Comparison of ENCODE assay signal across 8 mouse cellular contexts in the genomic region with DNA sequence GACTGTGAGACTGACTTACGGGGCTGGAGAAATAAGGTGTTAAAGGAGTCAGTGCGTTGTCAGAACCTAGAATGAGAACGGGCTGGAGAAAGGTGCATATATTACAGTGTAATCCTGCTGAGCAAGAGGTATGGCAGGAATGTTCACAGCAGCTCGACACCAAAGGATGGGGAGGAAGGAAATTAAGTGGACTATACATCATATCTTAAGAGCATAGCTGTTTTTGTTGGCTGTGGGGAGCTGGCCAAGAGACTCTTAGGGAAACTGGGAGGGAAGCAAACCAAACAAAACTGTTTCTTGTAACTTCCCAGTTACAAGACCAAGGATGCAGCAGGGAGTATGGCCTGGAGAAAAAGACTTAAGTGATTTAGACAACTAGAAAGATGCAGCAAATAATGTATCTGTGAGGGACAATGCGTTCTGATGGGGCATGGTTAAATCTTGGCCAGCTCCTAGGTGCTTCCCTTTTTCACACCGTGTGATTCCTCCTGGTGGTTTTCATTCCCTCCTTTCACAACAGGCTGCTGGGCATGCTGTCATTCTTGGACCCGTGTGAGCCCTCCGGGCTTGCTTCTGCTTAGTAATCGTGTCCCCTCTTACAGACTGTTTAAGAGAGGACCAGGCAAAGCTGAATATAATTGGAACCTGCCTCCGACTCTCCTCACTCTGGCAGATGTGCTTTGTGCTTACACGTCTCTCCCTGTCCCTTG. TPM values are rescaled to one million over a fixed set of nuclear protein-coding genes. Genes with fewer than 3 reads are reported as not detected.
DNase-seq lines count a peak whose midpoint lies in the region; ATAC-seq and TF ChIP-seq lines count a peak whose summit lies in the region.

No protein-coding gene starts in this region.

- peak overlapping the region; percentile 18; the same call in 1 of the 2 replicates for H3K4me2 ChIP-seq in forebrain, embryonic 11.5 days (ENCODE audit: low read depth, low read length, severe bottlenecking)
- peak overlapping the region; percentile 59 for H3K4me2 ChIP-seq in heart, embryonic 11.5 days
- peak overlapping the region; percentile 39 for H3K4me2 ChIP-seq in liver, embryonic 14.5 days (ENCODE audit: low read depth)

- 66% methylated on average over 11 of the region's 11 CpGs for WGBS in forebrain, embryonic 11.5 days
- WGBS in forebrain, embryonic 10.5 days = 70% methylated on average over 11 of the region's 11 CpGs
- 36% methylated on average over 11 of the region's 11 CpGs for WGBS in heart, embryonic 11.5 days (ENCODE audit: insufficient replicate concordance)
- 49% methylated on average over 11 of the region's 11 CpGs for WGBS in liver, embryonic 14.5 days (ENCODE audit: insufficient replicate concordance)

- H3K9ac ChIP-seq in forebrain, embryonic 11.5 days (ENCODE audit: low read length) = no peak overlapping the region
- peak overlapping the region; percentile 59; the same call in 1 of the 2 replicates for H3K9ac ChIP-seq in heart, embryonic 11.5 days (ENCODE audit: low read depth, low read length)
- no peak overlapping the region for H3K9ac ChIP-seq in liver, embryonic 14.5 days (replicated peaks)

- no peaks in the 10 kb centered on the region for H3K27me3 ChIP-seq in forebrain, embryonic 11.5 days (ENCODE audit: control insufficient read depth, insufficient read depth, low read length)
- no peaks in the 10 kb centered on the region for H3K27me3 ChIP-seq in forebrain, embryonic 10.5 days (ENCODE audit: poor library complexity, severe bottlenecking)
- H3K27me3 ChIP-seq in heart, embryonic 11.5 days (ENCODE audit: control insufficient read depth, insufficient read depth, low read length) = no peaks in the 10 kb centered on the region
- no peaks in the 10 kb centered on the region for H3K27me3 ChIP-seq in liver, embryonic 14.5 days (ENCODE audit: control insufficient read depth, insufficient read depth, low read length)

- H3K9me3 ChIP-seq in forebrain, embryonic 11.5 days (ENCODE audit: control insufficient read depth, low read length) = no peaks in the 10 kb centered on the region
- H3K9me3 ChIP-seq in forebrain, embryonic 10.5 days = no peaks in the 10 kb centered on the region
- H3K9me3 ChIP-seq in heart, embryonic 11.5 days (replicated peaks; ENCODE audit: control insufficient read depth, low read length) = no peaks in the 10 kb centered on the region
- no peaks in the 10 kb centered on the region for H3K9me3 ChIP-seq in liver, embryonic 14.5 days (ENCODE audit: control insufficient read depth, low read length)

- no peak for ATAC-seq in forebrain, embryonic 11.5 days (replicated peaks; ENCODE audit: low FRiP score)
- no peak for ATAC-seq in heart, embryonic 11.5 days (replicated peaks; ENCODE audit: insufficient number of reproducible peaks, low FRiP score, low TSS enrichment)
- no peak for ATAC-seq in liver, embryonic 14.5 days (ENCODE audit: insufficient read depth)
- ATAC-seq in inflammation-experienced regulatory T-cells, adult 6 months = no peak

- no peaks in the 10 kb centered on the region for H3K36me3 ChIP-seq in forebrain, embryonic 11.5 days (ENCODE audit: control insufficient read depth, insufficient read depth, low read length)
- H3K36me3 ChIP-seq in forebrain, embryonic 10.5 days (replicated peaks) = no peaks in the 10 kb centered on the region
- H3K36me3 ChIP-seq in heart, embryonic 11.5 days (ENCODE audit: control insufficient read depth, insufficient read depth, low read length) = no peaks in the 10 kb centered on the region
- no peaks in the 10 kb centered on the region for H3K36me3 ChIP-seq in liver, embryonic 14.5 days (replicated peaks; ENCODE audit: control insufficient read depth, insufficient read depth, low read depth)

- no peak overlapping the region for H3K4me3 ChIP-seq in forebrain, embryonic 11.5 days (ENCODE audit: low read depth, low read length)
- no peak overlapping the region for H3K4me3 ChIP-seq in forebrain, embryonic 10.5 days
- peak overlapping the region; percentile 9; the same call in 1 of the 2 replicates for H3K4me3 ChIP-seq in heart, embryonic 11.5 days (ENCODE audit: low read depth, low read length)
- no peak overlapping the region for H3K4me3 ChIP-seq in liver, embryonic 14.5 days (ENCODE audit: insufficient read depth in 1 of 2, low read depth in 2 of 2, low read length in 2 of 2)

- no peak for TF ChIP-seq CTCF in liver, embryonic 14.5 days (IDR thresholded peaks at IDR 0.05; ENCODE audit: low read depth)

- no peak for TF ChIP-seq EP300 in liver, embryonic 14.5 days (IDR thresholded peaks at IDR 0.05; ENCODE audit: low read depth)

- no peak overlapping the region for H3K27ac ChIP-seq in forebrain, embryonic 11.5 days (ENCODE audit: low read depth, low read length)
- no peak overlapping the region for H3K27ac ChIP-seq in forebrain, embryonic 10.5 days
- peak overlapping the region; percentile 4; the same call in 1 of the 2 replicates for H3K27ac ChIP-seq in heart, embryonic 11.5 days (ENCODE audit: low read depth, low read length)
- H3K27ac ChIP-seq in liver, embryonic 14.5 days = no peak overlapping the region

- no peak for DNase-seq in forebrain, embryonic 11.5 days (ENCODE audit: low spot score)
- DNase-seq in forebrain, embryonic 10.5 days (ENCODE audit: extremely low spot score, low spot score) = no peak
- peak; percentile 17 for DNase-seq in MN1 (ENCODE audit: low spot score)
- DNase-seq in liver, embryonic 14.5 days (ENCODE audit: low read depth in 3 of 3, low spot score in 3 of 3) = no peak
- DNase-seq in adrenal gland, postnatal 25 days = no peak
- DNase-seq in urinary bladder, postnatal 36 days (ENCODE audit: low spot score in 2 of 2) = no peak

- H3K4me1 ChIP-seq in forebrain, embryonic 11.5 days (replicated peaks; ENCODE audit: control insufficient read depth, insufficient read depth, low read length) = 0 out of 2 replicates have a peak, but pooled peaks cover 2% of the 10 kb centered on the region
- H3K4me1 ChIP-seq in forebrain, embryonic 10.5 days = peaks cover 25% of the 10 kb centered on the region
- peaks cover 22% of the 10 kb centered on the region for H3K4me1 ChIP-seq in heart, embryonic 11.5 days (ENCODE audit: control insufficient read depth, insufficient read depth, low read length)
- peaks cover 5 to 12% of the 10 kb centered on the region in 2 experiments; a peak in 3 of 4 replicates for H3K4me1 ChIP-seq in liver, embryonic 14.5 days (replicated peaks; ENCODE audit: control insufficient read depth in 2 of 2, insufficient read depth in 2 of 2, low read length in 1 of 2)

RNA-seq across cellular contexts. Expression of a gene that starts 2.9 kb away (rescaled TPM):
- polyA plus RNA-seq in forebrain, embryonic 11.5 days (2014; fragmentation: Nextera tagmentation; extraction: Ambion mirVana) = not detected in 2 replicates
- polyA plus RNA-seq in forebrain, embryonic 10.5 days (2016; fragmentation: Nextera tagmentation; extraction: Ambion mirVana) = not detected in 2 replicates
- 0.11 and 0.15 TPM in 2 replicates for polyA plus RNA-seq in heart, embryonic 11.5 days (2014; fragmentation: Nextera tagmentation; extraction: Ambion mirVana)
- polyA plus RNA-seq in liver, embryonic 14.5 days (2012; rRNA removed) = 0.01 TPM in 1 of 2 replicates, not detected in the other
- not detected in 2 replicates for polyA plus RNA-seq in liver, embryonic 14.5 days (2014; fragmentation: Nextera tagmentation; extraction: Ambion mirVana)
- not detected for polyA plus RNA-seq in inflammation-experienced regulatory T-cells, adult 6 months (2017; shearing (Covaris generic))
- not detected in 2 replicates for total RNA-seq in adrenal gland, postnatal 25 days (2021)

RNA-seq across cellular contexts. Expression of a gene that starts 3.1 kb away (rescaled TPM):
- polyA plus RNA-seq in forebrain, embryonic 11.5 days (2014; fragmentation: Nextera tagmentation; extraction: Ambion mirVana) = 203 and 232 TPM in 2 replicates
- polyA plus RNA-seq in forebrain, embryonic 10.5 days (2016; fragmentation: Nextera tagmentation; extraction: Ambion mirVana) = 245 and 258 TPM in 2 replicates
- 597 and 625 TPM in 2 replicates for polyA plus RNA-seq in heart, embryonic 11.5 days (2014; fragmentation: Nextera tagmentation; extraction: Ambion mirVana)
- 5.2 and 18.6 TPM in 2 replicates for polyA plus RNA-seq in liver, embryonic 14.5 days (2012; rRNA removed)
- 232 and 237 TPM in 2 replicates for polyA plus RNA-seq in liver, embryonic 14.5 days (2014; fragmentation: Nextera tagmentation; extraction: Ambion mirVana)
- polyA plus RNA-seq in inflammation-experienced regulatory T-cells, adult 6 months (2017; shearing (Covaris generic)) = 100 to 1,000 TPM; 174 to 219 (median 181) TPM
- total RNA-seq in adrenal gland, postnatal 25 days (2021) = 267 and 330 TPM in 2 replicates

RNA-seq across cellular contexts. Expression of a gene that starts 16.0 kb away (rescaled TPM):
- polyA plus RNA-seq in forebrain, embryonic 11.5 days (2014; fragmentation: Nextera tagmentation; extraction: Ambion mirVana) = 0.47 and 0.55 TPM in 2 replicates
- 0.07 and 0.19 TPM in 2 replicates for polyA plus RNA-seq in forebrain, embryonic 10.5 days (2016; fragmentation: Nextera tagmentation; extraction: Ambion mirVana)
- polyA plus RNA-seq in heart, embryonic 11.5 days (2014; fragmentation: Nextera tagmentation; extraction: Ambion mirVana) = 0.30 and 0.48 TPM in 2 replicates
- 0.01 TPM in 1 of 2 replicates, not detected in the other for polyA plus RNA-seq in liver, embryonic 14.5 days (2012; rRNA removed)
- not detected in 2 replicates for polyA plus RNA-seq in liver, embryonic 14.5 days (2014; fragmentation: Nextera tagmentation; extraction: Ambion mirVana)
- polyA plus RNA-seq in inflammation-experienced regulatory T-cells, adult 6 months (2017; shearing (Covaris generic)) = not detected
- total RNA-seq in adrenal gland, postnatal 25 days (2021) = 0.18 TPM in 1 of 2 replicates, not detected in the other
